Comparison of ENCODE assay signal across 8 mouse cellular contexts in the genomic region with DNA sequence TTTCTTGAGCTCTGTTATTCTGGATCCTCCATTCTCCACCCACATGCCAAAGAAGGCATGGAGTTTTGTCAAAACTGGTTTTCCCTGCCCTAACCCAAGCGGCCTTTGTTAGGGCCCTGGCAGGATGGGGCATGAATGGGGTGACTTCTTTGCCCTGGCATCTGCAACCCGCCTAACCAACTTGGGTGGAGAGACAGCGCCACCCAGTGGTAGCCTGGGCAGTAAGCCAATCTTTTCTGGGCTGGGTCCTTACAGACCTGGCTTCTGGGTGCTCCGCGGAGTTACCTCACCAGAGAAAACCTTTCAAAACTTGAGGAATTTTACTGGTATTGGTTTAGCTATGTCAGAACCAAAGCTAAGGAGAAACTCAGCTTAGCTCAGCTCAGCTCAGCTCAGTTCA. TPM values are rescaled to one million over a fixed set of nuclear protein-coding genes. Genes with fewer than 3 reads are reported as not detected.
DNase-seq lines count a peak whose midpoint lies in the region; ATAC-seq and TF ChIP-seq lines count a peak whose summit lies in the region.

No protein-coding gene starts in this region.

- no peaks in the 10 kb centered on the region for H3K36me3 ChIP-seq in heart, adult 2 months (ENCODE audit: control insufficient read depth, insufficient read depth, low read length)
- no peaks in the 10 kb centered on the region for H3K36me3 ChIP-seq in heart, embryonic 10.5 days
- H3K36me3 ChIP-seq in kidney, adult 2 months (ENCODE audit: control insufficient read depth, insufficient read depth, low read length), result no peaks in the 10 kb centered on the region
- no peaks in the 10 kb centered on the region for H3K36me3 ChIP-seq in limb, embryonic 14.5 days (ENCODE audit: control insufficient read depth, insufficient read depth, low read length)
- no peaks in the 10 kb centered on the region for H3K36me3 ChIP-seq in stomach, embryonic 14.5 days (ENCODE audit: control insufficient read depth, insufficient read depth, low read length)

- TF ChIP-seq POLR2A in heart, adult 2 months (IDR thresholded peaks at IDR 0.05; ENCODE audit: insufficient read depth, low read depth, low read length), result no peak
- TF ChIP-seq POLR2A in kidney, adult 2 months (IDR thresholded peaks at IDR 0.05; ENCODE audit: low read depth, low read length), result no peak
- TF ChIP-seq POLR2A in limb, embryonic 14.5 days (IDR thresholded peaks at IDR 0.05; ENCODE audit: borderline replicate concordance, extremely low read depth, insufficient read depth, insufficient read length), result no peak

- TF ChIP-seq CTCF in heart, adult 2 months (IDR thresholded peaks at IDR 0.05), result peak; percentile 84
- TF ChIP-seq CTCF in gastrocnemius, adult 2 months (IDR thresholded peaks at IDR 0.05), result peak; percentile 81
- peak; percentile 79 for TF ChIP-seq CTCF in kidney, adult 2 months (conservative IDR thresholded peaks at IDR 0.05; ENCODE audit: insufficient read depth, insufficient read length, low read depth, low read length)

- H3K4me2 ChIP-seq in limb, embryonic 14.5 days (replicated peaks; ENCODE audit: low read depth, low read length, severe bottlenecking), result no peak overlapping the region
- no peak overlapping the region for H3K4me2 ChIP-seq in stomach, embryonic 14.5 days (replicated peaks; ENCODE audit: low read depth, low read length)

- peak; percentile 41; the same call in 1 of the 2 replicates for ATAC-seq in limb, embryonic 14.5 days (ENCODE audit: low FRiP score, low read depth)
- ATAC-seq in stomach, embryonic 14.5 days (ENCODE audit: insufficient number of reproducible peaks, insufficient read depth, low FRiP score, low read depth), result no peak

- peak; percentile 58 to 80 for DNase-seq in heart, adult 2 months
- no peak for DNase-seq in heart, embryonic 10.5 days (ENCODE audit: low spot score)
- peak; percentile 82 to 87 for DNase-seq in cerebellum, postnatal 14 days
- peak; percentile 79 for DNase-seq in gastrocnemius, adult 2 months
- peak; percentile 61 for DNase-seq in kidney, adult 2 months
- DNase-seq in limb, embryonic 14.5 days (ENCODE audit: low spot score), result peak; percentile 64
- peak; percentile 68 for DNase-seq in naive thymus-derived CD4-positive, alpha-beta T cell, adult 2 months (ENCODE audit: low read depth)

- H3K9me3 ChIP-seq in heart, embryonic 10.5 days, result no peaks in the 10 kb centered on the region
- H3K9me3 ChIP-seq in limb, embryonic 14.5 days (ENCODE audit: control insufficient read depth, low read length), result no peaks in the 10 kb centered on the region
- no peaks in the 10 kb centered on the region for H3K9me3 ChIP-seq in stomach, embryonic 14.5 days (ENCODE audit: control insufficient read depth, low read depth, low read length)

- no peak overlapping the region for H3K27ac ChIP-seq in heart, adult 2 months
- H3K27ac ChIP-seq in heart, embryonic 10.5 days, result no peak overlapping the region
- H3K27ac ChIP-seq in gastrocnemius, adult 2 months, result no peak overlapping the region
- H3K27ac ChIP-seq in kidney, adult 2 months (ENCODE audit: insufficient read depth, low read depth, low read length), result no peak overlapping the region
- no peak overlapping the region for H3K27ac ChIP-seq in limb, embryonic 14.5 days (replicated peaks; ENCODE audit: low read depth, low read length)
- peak overlapping the region; percentile 27; the same call in 1 of the 2 replicates for H3K27ac ChIP-seq in stomach, embryonic 14.5 days (ENCODE audit: low read length)

- no peaks in the 10 kb centered on the region for H3K79me2 ChIP-seq in heart, adult 2 months (replicated peaks; ENCODE audit: control insufficient read depth, insufficient read depth, low read length)

- no peaks in the 10 kb centered on the region for H3K27me3 ChIP-seq in heart, adult 2 months (ENCODE audit: control insufficient read depth, insufficient read depth, low read length)
- H3K27me3 ChIP-seq in heart, embryonic 10.5 days (ENCODE audit: insufficient read depth, poor library complexity, severe bottlenecking), result peaks cover 86% of the 10 kb centered on the region
- H3K27me3 ChIP-seq in kidney, adult 2 months (replicated peaks; ENCODE audit: control insufficient read depth, insufficient read depth, low read length), result no peaks in the 10 kb centered on the region
- H3K27me3 ChIP-seq in limb, embryonic 14.5 days (ENCODE audit: control insufficient read depth, insufficient read depth, low read length), result peaks cover 3% of the 10 kb centered on the region; the same call in 1 of the 2 replicates
- H3K27me3 ChIP-seq in stomach, embryonic 14.5 days (ENCODE audit: control insufficient read depth, insufficient read depth, low read length), result no peaks in the 10 kb centered on the region

- intact Hi-C loops in heart, adult 2 months (cut with DNase I), result loop anchor here (1.0 to 5.0 kb wide), 5 partner anchors 120 to 393 kb away; no protein-coding TSS in a partner anchor
- intact Hi-C loops in gastrocnemius, adult 2 months (cut with DNase I), result loop anchor here (1.0 to 2.0 kb wide), 3 partner anchors 120 to 393 kb away; no protein-coding TSS in a partner anchor

- TF ChIP-seq EP300 in heart, adult 2 months (IDR thresholded peaks at IDR 0.05; ENCODE audit: insufficient read depth, low read depth, low read length), result no peak

- no peak overlapping the region for H3K9ac ChIP-seq in heart, adult 2 months (ENCODE audit: low read depth, low read length)
- H3K9ac ChIP-seq in limb, embryonic 14.5 days (ENCODE audit: low read depth, low read length, severe bottlenecking), result no peak overlapping the region
- no peak overlapping the region for H3K9ac ChIP-seq in stomach, embryonic 14.5 days (replicated peaks; ENCODE audit: low read depth, low read length)

- WGBS in heart, adult 2 months, result 23% methylated on average over 5 of the region's 5 CpGs
- WGBS in heart, embryonic 10.5 days, result 26% methylated on average over 5 of the region's 5 CpGs
- WGBS in kidney, adult 2 months, result 11% methylated on average over 5 of the region's 5 CpGs
- 23% methylated on average over 5 of the region's 5 CpGs for WGBS in limb, embryonic 14.5 days
- 23% methylated on average over 5 of the region's 5 CpGs for WGBS in stomach, embryonic 14.5 days

- no peak overlapping the region for H3K4me3 ChIP-seq in heart, adult 2 months
- H3K4me3 ChIP-seq in heart, embryonic 10.5 days, result no peak overlapping the region
- H3K4me3 ChIP-seq in gastrocnemius, adult 2 months, result no peak overlapping the region
- H3K4me3 ChIP-seq in kidney, adult 2 months (ENCODE audit: insufficient read depth, low read depth, low read length), result no peak overlapping the region
- no peak overlapping the region for H3K4me3 ChIP-seq in limb, embryonic 14.5 days (replicated peaks; ENCODE audit: low read length)
- no peak overlapping the region for H3K4me3 ChIP-seq in stomach, embryonic 14.5 days (ENCODE audit: low read depth, low read length)

- H3K4me1 ChIP-seq in heart, adult 2 months (ENCODE audit: control insufficient read depth, insufficient read depth, low read length), result no peaks in the 10 kb centered on the region; the same call in 1 of the 2 replicates
- H3K4me1 ChIP-seq in heart, embryonic 10.5 days, result 0 out of 2 replicates have a peak, but pooled peaks cover 3% of the 10 kb centered on the region
- H3K4me1 ChIP-seq in kidney, adult 2 months (ENCODE audit: control insufficient read depth, insufficient read depth, low read length), result no peaks in the 10 kb centered on the region
- H3K4me1 ChIP-seq in limb, embryonic 14.5 days (ENCODE audit: control insufficient read depth, insufficient read depth, low read length), result peaks cover 5% of the 10 kb centered on the region; the same call in 1 of the 2 replicates
- peaks cover 6% of the 10 kb centered on the region; the same call in 1 of the 2 replicates for H3K4me1 ChIP-seq in stomach, embryonic 14.5 days (ENCODE audit: control insufficient read depth, insufficient read depth, low read length)

RNA-seq across cellular contexts. Expression of a gene that starts 51.8 kb away (rescaled TPM):
- 10 to 100 TPM; 22.7 to 24.8 TPM for total RNA-seq in heart, adult 2 months (2021)
- polyA plus RNA-seq in heart, adult 2 months (2012; rRNA removed), result 19.9 and 27.2 TPM in 2 replicates
- 111 and 146 TPM in 2 replicates for polyA plus RNA-seq in heart, embryonic 10.5 days (2016; fragmentation: Nextera tagmentation; extraction: Ambion mirVana)
- total RNA-seq in gastrocnemius, adult 2 months (2021), result 10 to 100 TPM; 12.9 to 16.7 TPM
- polyA plus RNA-seq in kidney, adult 2 months (2012; rRNA removed), result 52.0 and 56.2 TPM in 2 replicates
- 104 and 120 TPM in 2 replicates for polyA plus RNA-seq in limb, embryonic 14.5 days (2012; rRNA removed)
- 145 and 149 TPM in 2 replicates for polyA plus RNA-seq in limb, embryonic 14.5 days (2014; fragmentation: Nextera tagmentation; extraction: Ambion mirVana)
- polyA plus RNA-seq in stomach, embryonic 14.5 days (2014; fragmentation: Nextera tagmentation; extraction: Ambion mirVana), result 149 and 153 TPM in 2 replicates
